Mouse (Mus musculus) testis, adult 2 months (tissue): Measurements from ENCODE around the gene Doc2g.

ENCODE experiments used
- CTCF ChIP-seq: fragments of 200-500 bp; IDR thresholded peaks from 2 replicates; pipeline ENCODE4 v1.5.1; 2012; ENCODE audit warnings: low read depth, mild to moderate bottlenecking, inconsistent platforms, low read length, moderate library complexity; ENCODE audit not compliant: control insufficient read depth, insufficient read depth, insufficient replicate concordance
- POLR2A ChIP-seq: fragments of 200-500 bp; IDR thresholded peaks from 2 replicates; pipeline ENCODE4 v1.6.1; 2012; ENCODE audit warnings: low read depth, mild to moderate bottlenecking, inconsistent platforms, low read length, moderate library complexity; ENCODE audit not compliant: control insufficient read depth

- TF ChIP-seq CTCF, result no peak
- no peak for TF ChIP-seq POLR2A
Observed at GRCm38 (mm10) chr19:3972229-3972628, 30.9 kb upstream of the Doc2g start, which contains the start of gene Aldh3b2.
